ENCODE assay signal across 9 mouse cellular contexts in the genomic region with DNA sequence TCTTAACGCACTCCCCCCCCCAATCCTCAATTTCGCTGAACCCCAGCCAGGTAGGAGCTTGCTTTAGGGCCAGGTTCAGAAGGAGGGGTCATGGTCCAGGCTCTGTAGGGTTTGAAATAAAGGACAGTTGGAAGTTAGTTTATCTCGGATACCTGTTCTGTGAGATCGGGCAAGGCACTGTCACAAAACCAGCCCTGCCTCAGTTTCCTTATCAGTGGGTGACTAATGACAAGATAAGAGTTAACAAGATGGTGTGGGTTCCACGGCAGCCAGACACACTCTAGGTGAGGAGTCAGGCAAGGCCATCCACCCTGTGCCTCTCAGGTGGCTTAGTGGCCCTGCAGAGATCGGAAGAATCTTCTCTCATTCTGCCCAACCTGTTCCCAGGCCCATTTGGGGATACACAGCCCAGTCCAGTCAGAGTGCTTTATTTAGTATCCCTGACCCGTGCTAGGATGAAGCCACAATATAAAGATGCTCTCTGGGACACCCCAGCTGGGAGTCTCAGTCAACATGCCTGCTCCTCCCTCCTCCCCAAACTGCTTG. TPM values are rescaled to one million over a fixed set of nuclear protein-coding genes. Genes with fewer than 3 reads are reported as not detected.
A peak's percentile ranks its signal among the peaks of the same experiment; 100 is the strongest.
DNase-seq lines count a peak whose midpoint lies in the region; ATAC-seq and TF ChIP-seq lines count a peak whose summit lies in the region.
"Had no signal": no experiment of that assay in that cellular context is flagged by ENCODE, and none has a peak within 500 bp of the region (broad histone marks: within the 10 kb centered on the region; RNA-seq: fewer than 3 reads in every experiment).

No protein-coding gene starts in this region.

- no peak for ATAC-seq in forebrain, embryonic 11.5 days (replicated peaks; ENCODE audit: low FRiP score)
- no peak for ATAC-seq in neural tube, embryonic 13.5 days (ENCODE audit: low read depth)
- ATAC-seq: Patski had no signal

- WGBS in forebrain, embryonic 11.5 days = 79% methylated on average over 7 of the region's 7 CpGs
- 82% methylated on average over 7 of the region's 7 CpGs for WGBS in limb, embryonic 10.5 days
- WGBS in neural tube, embryonic 13.5 days = 72% methylated on average over 7 of the region's 7 CpGs

- peaks cover 16% of the 10 kb centered on the region; the same call in 1 of the 2 replicates for H3K4me1 ChIP-seq in forebrain, embryonic 11.5 days (replicated peaks; ENCODE audit: control insufficient read depth, insufficient read depth, low read length)
- peaks cover 43% of the 10 kb centered on the region for H3K4me1 ChIP-seq in limb, embryonic 10.5 days
- H3K4me1 ChIP-seq in neural tube, embryonic 13.5 days (replicated peaks) = peaks cover 59% of the 10 kb centered on the region

- H3K36me3 ChIP-seq in forebrain, embryonic 11.5 days (ENCODE audit: control insufficient read depth, insufficient read depth, low read length) = no peaks in the 10 kb centered on the region
- 0 out of 2 replicates have a peak, but pooled peaks cover 2% of the 10 kb centered on the region for H3K36me3 ChIP-seq in limb, embryonic 10.5 days
- no peaks in the 10 kb centered on the region for H3K36me3 ChIP-seq in neural tube, embryonic 13.5 days

- no peak overlapping the region for H3K27ac ChIP-seq in layer of hippocampus, adult 2 months
- H3K27ac ChIP-seq in forebrain, embryonic 11.5 days (ENCODE audit: low read depth, low read length) = no peak overlapping the region
- H3K27ac ChIP-seq in limb, embryonic 10.5 days = no peak overlapping the region
- H3K27ac ChIP-seq in neural tube, embryonic 13.5 days (replicated peaks) = peak overlapping the region; percentile 64

- no peak for TF ChIP-seq CTCF in layer of hippocampus, adult 2 months (conservative IDR thresholded peaks at IDR 0.05)

- no peaks in the 10 kb centered on the region for H3K9me3 ChIP-seq in forebrain, embryonic 11.5 days (ENCODE audit: control insufficient read depth, low read length)
- H3K9me3 ChIP-seq in limb, embryonic 10.5 days (replicated peaks) = no peaks in the 10 kb centered on the region
- H3K9me3 ChIP-seq in neural tube, embryonic 13.5 days = no peaks in the 10 kb centered on the region

- peak overlapping the region; percentile 91 for H3K9ac ChIP-seq in forebrain, embryonic 11.5 days (ENCODE audit: low read length)
- peak overlapping the region; percentile 99 for H3K9ac ChIP-seq in neural tube, embryonic 13.5 days

- H3K4me3 ChIP-seq in layer of hippocampus, adult 2 months = peak overlapping the region; percentile 72
- no peak overlapping the region for H3K4me3 ChIP-seq in forebrain, embryonic 11.5 days (ENCODE audit: low read depth, low read length)
- H3K4me3 ChIP-seq in limb, embryonic 10.5 days = peak overlapping the region; percentile 92
- peak overlapping the region; percentile 87 for H3K4me3 ChIP-seq in neural tube, embryonic 13.5 days

- H3K4me2 ChIP-seq in forebrain, embryonic 11.5 days (ENCODE audit: low read depth, low read length, severe bottlenecking) = peak overlapping the region; percentile 87
- H3K4me2 ChIP-seq in neural tube, embryonic 13.5 days = peak overlapping the region; percentile 86

- DNase-seq in layer of hippocampus, adult 2 months (ENCODE audit: low spot score in 2 of 2) = no peak
- no peak for DNase-seq in layer of hippocampus, postnatal 14 days (ENCODE audit: low spot score in 2 of 2)
- no peak for DNase-seq in forebrain, embryonic 11.5 days (ENCODE audit: low spot score)
- no peak for DNase-seq in limb, embryonic 10.5 days (ENCODE audit: low spot score)
- no peak for DNase-seq in Muller cell, postnatal 12 days (ENCODE audit: inconsistent ontology term)
- no peak for DNase-seq in cerebellum, adult 9-11 months
- DNase-seq in kidney, postnatal 10 days = no peak

- H3K27me3 ChIP-seq in forebrain, embryonic 11.5 days (ENCODE audit: control insufficient read depth, insufficient read depth, low read length) = no peaks in the 10 kb centered on the region; the same call in 1 of the 2 replicates
- peaks cover 5% of the 10 kb centered on the region; the same call in 1 of the 2 replicates for H3K27me3 ChIP-seq in limb, embryonic 10.5 days (ENCODE audit: low read depth, poor library complexity, severe bottlenecking)
- H3K27me3 ChIP-seq in neural tube, embryonic 13.5 days = no peaks in the 10 kb centered on the region
- H3K27me3 ChIP-seq: Patski had no signal

RNA-seq across cellular contexts. Expression of a gene that starts 2.4 kb away (rescaled TPM):
- total RNA-seq in layer of hippocampus, adult 2 months (2021) = 10 to 100 TPM; 24.8 to 28.7 TPM
- 10 to 100 TPM; 26.5 to 28.4 TPM for total RNA-seq in layer of hippocampus, postnatal 14 days (2021)
- polyA plus RNA-seq in forebrain, embryonic 11.5 days (2014; fragmentation: Nextera tagmentation; extraction: Ambion mirVana) = 15.5 and 16.6 TPM in 2 replicates
- 13.0 and 14.1 TPM in 2 replicates for polyA plus RNA-seq in limb, embryonic 10.5 days (2016; fragmentation: Nextera tagmentation; extraction: Ambion mirVana)
- 32.5 TPM in 2 replicates for polyA plus RNA-seq in neural tube, embryonic 13.5 days (2015; fragmentation: Nextera tagmentation; extraction: Ambion mirVana)

RNA-seq across cellular contexts. Expression of a gene that starts 26.3 kb away (rescaled TPM):
- total RNA-seq in layer of hippocampus, adult 2 months (2021) = 1 to 10 TPM; 5.5 to 5.8 TPM
- total RNA-seq in layer of hippocampus, postnatal 14 days (2021) = 1 to 10 TPM; 5.5 to 5.8 TPM
- polyA plus RNA-seq in forebrain, embryonic 11.5 days (2014; fragmentation: Nextera tagmentation; extraction: Ambion mirVana) = 7.3 and 7.9 TPM in 2 replicates
- 0.67 and 0.86 TPM in 2 replicates for polyA plus RNA-seq in limb, embryonic 10.5 days (2016; fragmentation: Nextera tagmentation; extraction: Ambion mirVana)
- polyA plus RNA-seq in neural tube, embryonic 13.5 days (2015; fragmentation: Nextera tagmentation; extraction: Ambion mirVana) = 1.8 TPM in 2 replicates
